Mouse (Mus musculus) small intestine, adult 2 months (tissue): Measurements from ENCODE around the gene Satb2.

Experiments used
- CTCF ChIP-seq: fragments of 200-500 bp; IDR thresholded peaks from 2 replicates; pipeline ENCODE4 v1.5.1; 2012; ENCODE audit warnings: low read depth, mild to moderate bottlenecking, control low read depth, inconsistent platforms, low read length, moderate library complexity, mixed read lengths; ENCODE audit not compliant: insufficient replicate concordance, insufficient read length; ENCODE audit errors: extremely low read depth
- POLR2A ChIP-seq: fragments of 200-500 bp; IDR thresholded peaks from 2 replicates; pipeline ENCODE4 v1.6.1; 2012; ENCODE audit warnings: low read depth, mild to moderate bottlenecking, control low read depth, inconsistent platforms, low read length, moderate library complexity

GRCm38 (mm10) chr1:56938432-56938831 lies 40.0 kb downstream of the Satb2 start:
- TF ChIP-seq CTCF (no peak), POLR2A (no peak)
